Mouse (Mus musculus) effector memory CD4-positive, alpha-beta T cell, adult 7 months (primary cell): ENCODE measurements around the gene Mgmt. TPM values are rescaled to one million over a fixed set of nuclear protein-coding genes. Genes with fewer than 3 reads are reported as not detected.

Experiments
- polyA plus RNA-seq: library from polyadenylated mRNA; unstranded; fragments of 100-300 nt; shearing (Covaris generic); gene quantifications from one replicate; pipeline ENCODE4 v1.2.1, GENCODE M21; 2017

Gene Mgmt
- polyA plus RNA-seq, result 0.43 TPM

DNA sequence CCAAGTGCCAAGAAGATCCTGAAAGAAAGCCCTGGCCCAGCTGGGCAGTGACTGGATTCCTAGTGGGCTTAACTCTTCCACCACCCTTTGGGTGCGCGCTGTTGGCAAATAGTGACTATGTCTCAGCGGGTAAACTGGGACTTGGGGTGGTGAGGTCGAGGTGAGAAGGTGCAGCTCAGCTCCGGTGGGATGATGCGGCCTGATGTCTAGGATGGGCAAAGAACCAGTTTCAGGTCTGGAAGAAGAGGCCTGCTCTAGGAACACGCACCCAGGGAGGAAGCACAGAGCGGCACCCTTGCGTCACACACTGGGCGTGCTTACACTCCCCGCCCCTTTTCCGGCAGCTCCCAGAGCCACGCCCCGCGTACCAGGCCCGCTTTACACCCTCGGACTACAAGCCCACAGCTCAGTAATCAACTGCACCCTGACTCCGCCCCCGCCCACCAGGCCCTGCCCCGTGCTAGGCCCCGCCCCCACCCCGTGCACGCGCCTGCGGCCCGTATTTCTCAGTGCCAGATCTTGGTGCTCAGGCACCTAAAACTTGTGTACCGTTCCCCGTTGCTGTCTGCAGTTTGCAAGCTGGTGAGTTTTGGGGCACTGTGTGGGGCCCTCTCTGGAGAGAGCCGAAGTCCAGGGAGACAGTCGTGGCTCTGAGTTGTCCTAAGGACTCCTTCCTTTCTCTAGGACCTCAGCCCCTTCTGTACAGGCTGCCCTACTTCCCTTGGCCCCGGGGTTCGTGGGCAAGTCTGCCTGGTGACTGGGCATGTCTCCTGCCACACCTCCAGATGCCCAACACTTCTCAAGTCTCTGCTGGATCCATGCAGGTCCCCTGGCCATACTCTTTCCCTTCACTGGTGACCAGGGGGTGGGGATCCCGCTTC, at the start of gene Mgmt:
TSS of gene Mgmt (plus strand) at position 509 of the 881 bp plus-strand sequence.

